Mouse (Mus musculus): ENCODE data around the gene Arhgap15. TPM values are rescaled to one million over a fixed set of nuclear protein-coding genes. Genes with fewer than 3 reads are reported as not detected.

Gene Arhgap15
- total RNA-seq, 2 experiments from 2014 or later = 122 to 124 TPM

DNA sequence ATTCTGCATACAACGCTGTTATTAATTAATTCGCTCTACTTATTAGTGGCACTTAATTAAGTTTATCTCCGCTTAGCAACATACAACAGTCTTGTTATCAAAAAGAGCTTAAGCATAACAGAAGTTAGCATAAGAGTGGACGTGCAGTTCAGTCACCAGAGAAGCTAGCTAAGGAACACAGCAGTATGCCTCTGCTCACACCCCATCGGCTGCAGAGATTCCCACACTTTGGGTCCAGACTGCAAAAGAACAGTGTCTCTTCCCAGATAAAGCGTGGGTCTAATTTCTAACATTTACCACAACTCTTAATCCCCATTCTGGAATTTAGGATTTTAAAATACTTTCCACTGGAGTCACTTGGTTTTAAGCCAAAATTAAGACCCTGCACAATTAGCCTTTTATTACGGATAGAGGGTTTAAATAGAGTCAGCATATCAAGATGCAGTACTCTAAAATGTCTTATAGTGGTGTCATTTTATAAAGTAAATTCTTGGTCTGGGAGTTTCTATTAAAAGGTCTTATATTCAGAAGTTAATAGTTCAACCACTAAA lies 400.0 kb downstream of the Arhgap15 start:
- no peak for ATAC-seq (replicated peaks; ENCODE audit: poor library complexity)

DNA sequence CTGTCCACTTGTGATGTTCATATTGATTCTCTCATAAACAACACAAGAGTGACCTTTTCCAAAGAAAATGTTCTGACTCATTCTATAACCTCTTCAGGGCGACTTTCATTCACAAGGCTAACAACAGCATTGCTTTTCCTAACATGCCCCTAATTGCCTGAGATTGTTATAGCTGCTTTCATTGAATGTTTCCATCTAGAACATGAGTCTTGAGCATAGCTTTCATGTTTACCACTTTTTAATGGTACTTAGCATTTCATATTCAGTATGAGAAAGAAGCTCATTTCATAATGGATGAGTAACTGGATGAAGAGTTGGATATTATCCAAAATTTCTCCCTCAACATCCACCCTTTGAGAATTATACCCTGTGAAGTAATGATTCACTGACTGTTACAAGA lies 403.7 kb downstream of the Arhgap15 start:
- ATAC-seq (replicated peaks; ENCODE audit: poor library complexity) = no peak

DNA sequence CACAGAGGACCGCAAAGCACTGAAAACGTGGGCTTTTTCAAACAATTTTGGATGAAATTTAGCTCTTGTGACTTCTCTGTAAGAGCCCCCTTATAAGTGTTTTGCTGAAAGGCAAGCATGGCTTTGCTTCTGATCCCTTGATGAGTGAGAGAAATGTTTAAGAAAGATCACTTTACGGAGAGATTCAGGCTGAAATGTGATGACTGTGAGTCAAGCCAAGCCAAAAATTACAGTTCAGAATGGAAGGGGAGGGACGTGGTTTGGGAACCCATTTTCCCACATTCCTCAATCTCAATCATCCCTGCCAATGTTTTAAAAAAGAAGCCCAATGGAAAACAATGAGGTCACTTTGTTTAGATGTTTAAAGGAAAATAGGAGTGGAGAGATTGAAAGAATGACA lies 411.7 kb downstream of the Arhgap15 start:
- ATAC-seq (replicated peaks; ENCODE audit: poor library complexity) = no peak

DNA sequence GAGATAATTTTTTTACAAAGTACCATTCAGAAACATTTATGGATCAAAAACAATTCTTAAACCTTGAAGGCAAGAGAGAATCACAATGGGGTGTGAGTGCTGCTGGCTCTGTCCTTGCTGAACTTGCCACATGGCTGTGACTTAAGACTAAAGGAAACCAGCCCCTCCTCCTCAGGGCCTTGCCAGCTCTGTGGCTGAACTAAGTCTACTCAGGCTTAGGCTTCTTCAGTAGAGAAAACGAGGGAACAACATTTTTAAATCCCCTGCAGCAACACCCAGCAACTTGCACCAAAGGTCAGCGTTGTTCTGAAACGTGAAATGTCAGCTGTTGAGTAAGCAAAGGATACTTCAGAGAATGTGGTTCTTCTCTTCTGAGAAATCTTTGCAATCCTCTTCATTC lies 417.2 kb downstream of the Arhgap15 start:
- no peak; the same call in 1 of the 2 replicates for ATAC-seq (replicated peaks; ENCODE audit: poor library complexity)

DNA sequence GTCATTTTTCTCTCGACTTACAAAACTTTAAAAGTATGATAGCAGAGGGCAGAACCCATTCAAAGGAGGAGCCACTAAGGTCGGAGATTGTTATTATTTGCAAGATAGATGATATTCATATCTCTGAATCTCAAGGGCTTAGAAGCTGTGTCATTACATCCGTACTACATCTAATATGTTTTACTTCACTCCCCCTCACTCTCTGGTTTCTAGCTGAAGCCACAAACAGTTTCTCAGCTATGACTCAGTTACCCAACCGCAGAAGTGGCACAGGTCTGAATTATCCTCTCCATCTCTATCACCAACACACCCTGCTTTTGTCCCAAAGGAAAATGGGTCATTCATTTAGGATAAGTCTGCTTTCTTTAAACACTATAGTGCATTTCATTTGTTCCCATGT lies 418.1 kb downstream of the Arhgap15 start:
- ATAC-seq (replicated peaks; ENCODE audit: poor library complexity) = no peak

DNA sequence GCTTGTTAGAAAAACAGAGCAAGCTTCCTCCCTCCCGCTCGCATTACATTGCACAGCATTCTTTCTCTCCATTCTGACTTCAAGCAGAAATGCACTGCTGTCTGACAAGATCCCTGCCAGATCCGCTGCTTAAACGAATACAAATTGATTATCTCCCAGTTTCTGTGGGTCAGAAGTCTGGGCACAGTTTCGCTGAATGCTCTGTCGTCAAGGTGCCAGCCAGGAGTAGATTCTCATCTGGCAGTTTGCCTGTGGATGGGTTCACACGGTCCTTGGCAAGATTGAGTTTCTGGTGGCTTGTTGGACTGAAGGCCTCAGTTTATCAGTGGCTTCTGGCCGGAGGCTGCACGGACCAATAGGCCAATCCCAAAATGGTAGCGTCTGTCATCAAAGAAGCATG lies 435.9 kb downstream of the Arhgap15 start:
- ATAC-seq (replicated peaks; ENCODE audit: poor library complexity) = no peak

DNA sequence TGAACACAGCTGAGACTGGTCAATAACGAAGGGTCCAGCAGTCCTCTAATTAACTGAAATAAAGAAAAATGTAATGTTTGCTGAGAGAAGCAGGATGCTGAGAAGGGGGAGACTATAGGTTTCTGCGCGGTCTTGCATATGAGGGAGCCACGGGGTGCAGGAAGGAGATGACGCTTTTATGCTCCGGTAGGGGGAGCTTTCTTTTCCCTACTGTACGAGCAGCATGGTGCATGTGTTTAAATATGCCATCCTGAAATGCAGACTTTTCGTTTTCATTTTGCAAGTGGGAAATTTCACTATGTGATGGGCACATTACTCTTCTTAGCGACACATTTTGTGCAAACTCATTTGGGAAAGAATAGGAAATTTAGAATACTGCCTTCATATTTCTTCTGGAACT lies 442.1 kb downstream of the Arhgap15 start:
- ATAC-seq (replicated peaks; ENCODE audit: poor library complexity) = no peak

DNA sequence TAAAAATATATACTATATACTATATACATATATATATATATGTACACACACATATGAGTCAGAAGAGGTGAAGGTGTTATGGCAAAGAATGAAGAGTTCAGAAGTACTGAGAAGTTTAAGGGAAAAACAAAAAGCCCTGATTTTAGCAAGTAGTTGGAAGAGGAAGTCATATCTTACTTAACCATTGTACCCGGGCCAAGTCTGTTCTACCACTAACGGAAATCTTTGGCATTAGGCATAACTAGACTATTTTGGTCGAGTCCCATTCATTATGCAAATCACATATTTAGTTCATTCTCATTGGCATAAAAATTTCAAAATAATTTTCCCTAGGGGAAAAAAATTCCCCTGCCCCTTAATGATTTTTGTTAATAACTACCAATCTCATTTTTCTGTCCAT lies 443.4 kb downstream of the Arhgap15 start:
- ATAC-seq (replicated peaks; ENCODE audit: poor library complexity) = peak; percentile 70

DNA sequence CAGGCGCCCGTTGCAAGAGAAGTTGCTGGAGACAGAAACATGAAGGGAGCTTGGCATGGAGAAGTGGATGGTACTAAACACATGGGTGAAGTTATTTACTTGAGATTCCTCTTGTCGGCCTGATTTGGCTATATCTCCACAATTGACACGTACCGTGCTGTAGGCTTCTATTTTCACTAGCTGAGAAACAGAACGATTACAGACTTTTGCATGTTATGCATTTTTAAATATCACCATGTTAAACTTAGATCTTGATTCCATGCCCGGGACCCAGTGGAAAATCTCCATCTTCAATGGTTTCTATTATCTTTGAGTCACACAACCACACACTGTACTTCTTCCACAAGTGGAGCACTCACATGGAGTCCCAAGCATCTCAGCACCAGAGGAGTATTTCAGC lies 466.9 kb downstream of the Arhgap15 start:
- no peak for ATAC-seq (replicated peaks; ENCODE audit: poor library complexity)

DNA sequence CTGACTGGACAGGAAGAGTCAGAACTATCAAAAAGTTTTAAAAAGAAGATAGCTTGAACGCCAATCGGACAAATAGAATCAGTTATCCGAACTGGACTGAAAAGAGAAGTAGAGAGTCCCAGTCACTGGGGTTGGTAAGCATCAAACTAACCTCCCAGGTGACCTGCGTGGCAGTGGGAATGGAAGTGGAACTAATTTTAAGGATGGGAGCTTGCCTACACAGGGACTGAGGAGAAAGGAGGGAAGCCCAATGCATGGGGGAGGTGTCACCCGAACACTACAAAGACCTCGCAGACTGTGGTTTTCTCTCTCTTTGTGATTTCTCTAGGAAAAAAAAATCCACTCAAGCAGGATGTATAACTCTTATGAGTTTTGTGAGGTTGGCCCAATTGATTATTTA lies 469.2 kb downstream of the Arhgap15 start:
- ATAC-seq (replicated peaks; ENCODE audit: poor library complexity) = no peak

DNA sequence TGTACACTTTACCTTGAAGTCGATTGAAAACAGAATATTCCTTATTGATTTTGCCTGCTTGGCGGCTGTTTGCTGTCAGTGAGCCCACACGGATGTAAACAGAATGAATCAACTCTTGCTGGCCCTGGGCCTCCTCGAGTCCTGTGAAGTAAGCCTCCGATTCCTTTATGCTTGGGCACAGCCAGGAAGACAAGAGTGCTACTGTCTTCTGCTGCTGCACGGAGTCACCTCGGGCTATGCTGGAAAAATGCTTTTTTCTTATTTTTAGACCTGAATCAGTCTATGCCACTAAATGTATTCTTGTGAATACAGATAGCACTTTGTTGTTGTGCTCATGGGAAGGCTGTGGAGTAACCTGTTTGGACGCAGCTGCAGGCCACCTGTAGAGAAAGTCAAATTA lies 469.7 kb downstream of the Arhgap15 start:
- ATAC-seq (replicated peaks; ENCODE audit: poor library complexity) = no peak

DNA sequence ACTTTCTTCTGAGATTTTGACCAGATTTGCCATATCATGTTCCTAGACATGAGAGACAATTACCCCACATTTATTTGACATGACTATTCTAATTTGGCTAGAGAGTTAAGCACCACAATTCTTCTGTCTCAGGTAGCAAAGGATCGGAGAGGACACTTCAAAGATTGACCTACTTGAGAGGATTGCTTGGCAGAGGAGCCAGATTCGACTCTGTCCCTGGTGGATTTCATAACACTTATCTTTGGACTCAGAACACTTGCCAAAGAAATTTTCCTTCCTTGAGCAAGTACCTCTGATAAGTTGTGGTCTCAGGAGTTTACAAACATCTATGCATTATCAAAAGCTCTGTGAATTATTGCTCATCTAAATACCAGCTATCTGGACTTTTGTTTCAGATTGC lies 473.1 kb downstream of the Arhgap15 start:
- no peak for ATAC-seq (replicated peaks; ENCODE audit: poor library complexity)

DNA sequence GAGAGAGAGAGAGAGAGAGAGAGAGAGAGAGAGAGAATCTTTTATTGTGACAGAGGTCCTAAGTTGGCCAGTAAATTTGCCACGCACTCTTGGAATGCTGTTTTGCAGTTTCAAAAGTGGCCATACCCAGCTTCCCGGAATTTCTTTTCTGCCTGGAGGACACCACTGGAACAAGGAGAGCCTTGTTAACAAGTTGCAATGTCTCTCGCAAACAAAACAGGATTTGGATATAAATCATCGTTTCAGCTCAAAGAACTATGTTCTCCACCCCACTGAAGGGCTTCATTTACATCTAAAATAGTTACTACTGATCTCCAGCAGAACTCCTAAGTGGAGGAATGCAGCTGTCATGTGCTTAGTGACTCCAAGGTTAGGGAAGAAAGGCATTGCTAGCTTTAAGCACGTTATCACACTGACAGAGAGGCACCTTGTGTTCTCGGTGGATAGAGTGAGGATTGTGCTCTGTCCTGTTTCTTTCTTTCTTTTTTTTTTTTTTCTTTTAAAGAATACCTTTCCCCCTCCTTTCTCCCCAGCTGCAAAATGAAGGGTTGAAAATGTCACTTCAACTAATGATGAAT lies 473.6 kb downstream of the Arhgap15 start:
- ATAC-seq (replicated peaks; ENCODE audit: poor library complexity) = no peak

DNA sequence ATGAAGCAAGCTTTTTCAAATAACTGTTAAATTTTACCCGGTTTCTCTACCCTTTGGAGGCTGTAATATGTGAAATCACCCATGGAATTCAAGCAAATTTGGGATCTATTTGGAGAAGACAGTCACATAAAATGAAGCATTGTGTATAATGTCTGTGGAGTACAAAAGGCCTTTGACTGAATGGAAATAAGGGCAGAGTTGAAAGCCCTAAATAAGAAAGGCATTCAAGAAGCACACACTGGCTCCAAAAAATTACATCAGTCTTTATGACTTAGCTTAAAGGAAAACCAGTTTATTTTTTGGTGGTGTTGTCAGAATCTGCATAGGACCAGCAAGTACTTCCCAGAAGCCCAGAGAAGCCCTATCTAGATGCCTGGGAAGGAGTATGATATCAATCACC lies 486.2 kb downstream of the Arhgap15 start:
- no peak for ATAC-seq (replicated peaks; ENCODE audit: poor library complexity)

DNA sequence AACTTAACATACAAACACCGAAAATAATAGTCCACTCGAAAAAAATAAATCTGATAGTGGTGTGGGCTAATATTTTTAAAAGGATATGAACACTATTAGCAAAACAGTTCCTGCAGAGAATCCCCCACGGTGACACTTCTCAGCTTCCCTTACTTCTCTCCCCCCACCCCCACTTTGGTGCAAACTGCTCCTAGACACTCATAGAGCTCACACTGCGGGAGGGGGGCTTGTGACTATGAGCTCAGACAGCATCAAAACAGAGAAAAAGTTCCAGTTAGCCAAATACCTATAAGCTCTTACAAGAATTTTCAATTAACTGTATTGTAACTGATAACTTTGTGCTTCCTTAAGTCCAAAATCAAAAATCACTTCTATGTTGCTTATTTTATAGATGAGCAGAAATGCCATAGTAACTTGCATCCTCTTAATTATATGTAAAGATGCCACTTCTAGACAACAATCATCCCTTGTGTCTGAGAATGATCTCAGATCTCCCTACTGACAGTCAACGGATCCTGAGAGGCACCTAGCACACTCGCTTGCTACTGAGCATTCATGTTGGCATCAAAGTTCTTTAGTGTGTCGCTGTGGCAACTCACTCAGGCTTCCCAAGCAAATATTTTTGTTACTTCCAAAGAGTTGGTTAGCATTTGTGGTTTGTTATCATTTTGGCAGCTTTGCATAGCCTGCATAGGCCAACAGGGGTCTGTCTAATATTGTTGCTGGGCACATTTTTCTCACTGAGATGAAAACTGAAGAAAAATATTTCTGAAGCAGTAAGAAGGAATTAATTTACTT lies 493.2 kb downstream of the Arhgap15 start:
- 0 out of 2 replicates have a peak, but pooled peaks have one; percentile 26 for ATAC-seq (replicated peaks; ENCODE audit: poor library complexity)

DNA sequence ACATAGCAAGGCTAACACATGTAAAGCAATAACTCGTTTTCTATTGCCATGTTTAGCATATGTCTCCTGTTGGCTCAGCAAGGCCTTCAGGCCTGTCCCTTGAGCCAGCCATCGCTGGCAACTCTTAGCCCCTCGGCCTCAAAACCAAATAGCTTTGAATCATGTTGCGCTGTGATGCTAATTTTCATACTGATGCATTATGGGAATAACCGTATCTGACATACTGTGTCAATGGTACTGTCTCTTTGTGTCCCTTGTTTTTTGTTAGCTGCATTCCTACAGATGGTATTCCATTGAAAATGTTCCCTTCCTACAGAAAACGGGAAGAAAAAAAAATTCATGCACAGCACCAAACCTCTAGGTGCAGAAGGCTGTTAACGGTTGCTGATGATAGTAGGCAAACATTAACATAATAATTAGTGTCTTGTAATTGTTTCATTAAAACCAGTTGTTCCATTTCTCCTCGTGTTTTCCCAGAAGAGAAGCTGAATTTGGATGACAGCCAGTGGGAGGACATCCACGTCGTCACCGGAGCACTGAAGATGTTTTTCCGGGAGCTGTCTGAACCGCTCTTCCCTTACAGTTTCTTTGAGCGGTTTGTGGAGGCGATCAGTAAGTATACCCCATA lies 494.1 kb downstream of the Arhgap15 start:
- no peak for ATAC-seq (replicated peaks; ENCODE audit: poor library complexity)

DNA sequence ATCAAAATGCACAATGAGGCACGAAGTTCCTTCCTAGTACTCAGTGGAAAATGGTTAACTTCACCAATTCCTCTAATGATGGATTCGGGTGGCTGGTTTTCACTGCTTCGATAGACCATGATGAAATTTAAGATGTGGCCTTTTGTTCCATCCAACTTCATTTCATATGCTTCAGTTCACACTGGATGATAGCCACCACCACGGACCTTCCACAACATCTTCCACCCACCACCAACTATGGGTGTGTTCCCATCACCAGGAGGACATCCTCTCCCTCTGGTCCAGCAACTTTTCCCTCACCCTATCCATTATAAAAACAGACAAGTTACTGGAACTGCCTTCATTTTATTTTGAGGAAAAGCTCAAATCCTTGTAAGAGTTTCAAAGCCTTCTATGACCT lies 506.7 kb downstream of the Arhgap15 start:
- ATAC-seq (replicated peaks; ENCODE audit: poor library complexity) = no peak

DNA sequence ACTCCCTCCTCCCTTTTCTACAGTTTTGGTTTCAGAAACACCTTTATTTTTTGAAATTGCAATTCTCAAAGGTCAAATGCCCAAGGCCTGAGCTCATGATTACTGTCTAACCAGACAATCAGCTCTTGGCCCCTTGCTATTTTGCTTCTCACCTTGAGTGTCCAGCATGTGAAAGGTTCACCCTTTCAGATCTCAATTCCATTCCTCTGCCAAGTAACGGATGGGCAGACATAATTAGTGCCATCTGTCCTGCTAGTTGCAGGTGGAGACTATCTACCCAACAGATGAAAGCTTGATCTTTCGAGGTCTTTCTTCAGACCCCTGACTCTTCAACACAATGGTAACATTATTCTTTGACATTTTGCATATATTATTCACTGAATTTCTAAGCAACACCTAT lies 509.3 kb downstream of the Arhgap15 start:
- no peak for ATAC-seq (replicated peaks; ENCODE audit: poor library complexity)

DNA sequence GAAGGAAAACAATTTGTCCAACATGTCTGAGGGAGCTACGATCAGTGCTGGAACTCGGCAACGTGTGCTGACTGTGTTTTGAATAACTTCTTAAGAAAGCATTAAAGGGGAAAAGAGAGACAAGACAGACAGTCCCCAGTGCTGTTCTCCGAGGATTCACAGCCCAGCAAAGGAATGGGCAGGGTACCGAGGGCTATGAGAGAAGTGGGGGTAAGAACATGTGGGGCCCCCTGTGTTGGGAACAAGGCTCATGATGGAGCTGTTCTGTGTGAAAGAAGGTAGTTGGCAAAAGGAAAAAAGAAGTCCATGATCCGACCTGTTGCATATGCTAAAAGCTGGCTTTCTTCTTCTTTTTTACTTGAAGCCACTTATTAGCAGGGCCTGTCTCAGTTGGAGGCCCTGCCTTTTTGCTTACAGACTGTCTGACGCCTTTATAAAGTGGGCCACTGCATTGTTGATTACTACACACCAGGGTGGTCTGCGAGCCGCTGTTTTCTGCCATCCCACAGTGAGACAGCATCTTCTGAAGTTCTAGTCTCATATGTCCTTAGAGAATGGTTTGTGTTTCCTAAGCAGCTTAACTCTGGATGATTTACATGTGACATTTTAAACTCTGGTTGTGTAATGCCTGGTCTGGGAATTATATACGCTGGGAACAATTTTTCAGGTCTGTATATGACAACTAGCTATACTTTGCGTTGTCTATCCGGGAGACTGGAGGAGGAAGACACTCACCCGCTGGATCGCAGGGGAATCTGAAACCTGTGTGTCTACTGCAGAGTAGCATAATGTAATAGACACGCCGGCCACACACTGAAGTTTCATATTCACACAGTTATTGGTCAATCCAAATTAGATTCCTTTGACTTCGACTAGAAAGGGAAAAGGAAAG lies 523.1 kb downstream of the Arhgap15 start:
- no peak for ATAC-seq (replicated peaks; ENCODE audit: poor library complexity)

DNA sequence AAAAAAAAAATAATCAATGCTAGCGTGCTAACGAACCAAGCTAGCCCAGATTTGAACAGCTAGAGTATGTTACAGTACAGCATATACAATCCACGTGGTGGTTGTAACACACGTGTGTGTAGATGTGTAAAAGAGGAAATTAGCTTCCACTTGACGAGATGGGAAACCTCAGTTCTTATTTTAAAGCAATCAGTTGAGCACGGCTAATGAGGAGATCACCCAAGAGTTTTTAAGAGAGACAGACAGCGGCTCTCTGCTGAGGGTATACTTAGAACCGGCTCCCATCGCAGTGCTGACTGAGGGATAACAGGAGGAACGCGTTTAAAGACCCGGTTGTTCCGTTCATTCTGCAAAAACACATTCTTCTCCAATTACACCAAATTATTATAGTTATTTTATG lies 524.0 kb downstream of the Arhgap15 start:
- ATAC-seq (replicated peaks; ENCODE audit: poor library complexity) = no peak

DNA sequence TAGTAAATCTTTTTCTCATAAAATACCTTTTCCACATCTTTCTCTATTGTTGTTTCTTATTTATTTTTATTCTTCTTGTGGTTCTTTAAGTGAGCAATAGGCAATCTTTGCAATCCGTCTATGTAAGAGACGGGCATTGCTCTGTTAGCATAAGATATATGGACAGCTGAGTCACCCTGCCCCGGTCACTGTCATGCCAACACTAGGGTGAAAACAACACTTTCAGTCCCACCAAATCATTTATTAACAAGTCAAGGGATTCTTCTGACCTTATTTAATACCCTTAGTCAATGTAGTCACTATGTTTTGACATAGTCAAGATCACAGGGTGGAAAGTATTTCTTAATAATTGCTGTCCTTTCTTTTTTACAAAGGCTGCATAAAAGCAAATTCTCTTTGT lies 525.8 kb downstream of the Arhgap15 start:
- ATAC-seq (replicated peaks; ENCODE audit: poor library complexity) = no peak
